Mouse (Mus musculus) splenic B cell, adult 2 months (primary cell): ENCODE data around the gene Sav1.

Source experiments
- DNase-seq: peaks from one replicate; pipeline ENCODE4 v3.0.0-alpha.2; 2011; ENCODE audit warnings: low read depth, low spot score
- H3K27me3 ChIP-seq: 2 replicates; pipeline ENCODE4 v1.6.1; 2012; ENCODE audit warnings: mild to moderate bottlenecking, low read length, moderate library complexity, mixed read lengths; ENCODE audit not compliant: control insufficient read depth, poor library complexity, insufficient read depth, severe bottlenecking
- H3K36me3 ChIP-seq: 2 replicates; pipeline ENCODE4 v1.6.1; 2012; ENCODE audit warnings: mild to moderate bottlenecking, low read length, moderate library complexity, mixed read lengths; ENCODE audit not compliant: control insufficient read depth, poor library complexity, insufficient read depth, severe bottlenecking

Sav1 gene

DNA sequence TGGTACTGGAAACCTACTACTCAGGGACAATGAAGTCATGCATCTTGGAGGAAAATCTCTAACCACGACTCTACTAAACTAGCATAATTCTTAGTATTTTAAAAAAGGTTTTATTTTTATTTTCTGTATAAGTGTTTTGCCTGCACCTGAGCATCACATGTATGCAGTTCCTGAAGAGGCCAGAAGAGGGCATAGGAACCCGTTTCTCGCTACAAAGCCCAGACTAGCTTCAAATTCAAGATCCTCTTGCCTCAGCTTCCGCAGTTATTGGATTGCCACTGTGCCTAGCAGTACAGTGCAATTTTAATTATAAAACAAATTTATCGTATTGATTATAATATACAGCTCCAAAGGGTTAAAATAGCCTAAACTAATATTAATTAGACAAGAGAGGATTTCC is 62.8 kb downstream of the Sav1 start:
- no peaks in the 10 kb centered on the region for H3K27me3 ChIP-seq
- DNase-seq, result peak; percentile 82
- no peaks in the 10 kb centered on the region for H3K36me3 ChIP-seq

DNA sequence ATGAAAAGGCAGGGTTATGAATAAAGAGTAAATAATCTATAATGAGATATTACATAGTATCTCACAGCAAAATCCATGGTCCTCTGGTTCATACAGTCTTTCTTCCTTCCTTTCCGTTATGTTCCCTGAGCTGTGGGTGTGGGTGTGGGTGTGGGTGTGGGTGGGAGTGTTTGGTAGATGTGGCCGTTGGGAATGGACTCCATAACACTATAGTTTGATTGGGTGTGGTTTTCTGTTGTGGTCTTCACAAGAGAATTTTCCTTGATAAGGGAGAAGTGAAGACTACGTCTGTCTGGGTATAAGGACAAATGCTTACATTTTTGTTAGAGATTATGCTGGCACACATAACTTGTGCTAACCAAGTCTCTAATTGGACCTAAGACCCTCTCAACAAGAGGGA is 63.2 kb downstream of the Sav1 start:
- DNase-seq, result no peak
- no peaks in the 10 kb centered on the region for H3K36me3 ChIP-seq

DNA sequence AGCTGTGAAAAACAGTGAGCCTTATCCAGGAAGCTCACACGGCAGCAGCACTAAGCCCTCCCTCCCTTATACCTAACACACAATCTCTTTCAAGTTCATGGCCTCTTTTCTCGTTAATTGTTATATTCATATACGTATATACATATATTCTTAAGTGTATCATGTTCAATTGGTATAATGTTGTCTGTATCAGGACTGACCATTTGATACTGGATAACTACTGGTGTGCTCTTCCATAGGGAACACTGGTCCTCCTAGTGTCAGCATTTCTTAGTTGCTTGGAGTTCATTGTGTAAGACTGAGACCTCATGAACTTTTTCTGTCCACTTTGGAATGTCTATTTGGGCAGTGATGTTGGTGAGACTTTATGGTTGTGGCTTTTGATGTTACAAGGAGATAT is 63.7 kb downstream of the Sav1 start:
- H3K27me3 ChIP-seq, result no peaks in the 10 kb centered on the region
- no peaks in the 10 kb centered on the region for H3K36me3 ChIP-seq
- DNase-seq, result no peak

More for the DNA sequence above, 63.2 kb downstream of the Sav1 start:
- no peaks in the 10 kb centered on the region for H3K27me3 ChIP-seq

DNA sequence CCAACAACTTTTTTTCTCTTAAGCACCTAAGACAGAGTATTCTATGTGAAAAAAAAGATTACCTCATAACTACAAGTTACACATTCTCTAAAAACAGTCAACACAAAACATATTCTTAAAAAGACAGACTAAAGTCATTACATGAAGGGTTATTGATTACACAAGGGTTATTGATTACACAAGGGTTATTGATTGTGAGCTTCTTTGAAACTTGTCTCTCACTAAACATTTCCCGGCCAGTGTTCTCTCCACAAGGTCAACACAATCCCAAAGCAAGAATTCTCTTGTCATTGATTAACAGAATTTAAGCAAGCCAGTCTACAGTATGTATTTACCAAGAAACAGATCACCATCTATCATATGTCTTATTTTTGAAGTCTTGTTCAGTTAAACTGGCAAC is 64.7 kb downstream of the Sav1 start:
- Histone ChIP-seq H3K27me3 (no peaks in the 10 kb centered on the region), H3K36me3 (no peaks in the 10 kb centered on the region)
- DNase-seq, result no peak

DNA sequence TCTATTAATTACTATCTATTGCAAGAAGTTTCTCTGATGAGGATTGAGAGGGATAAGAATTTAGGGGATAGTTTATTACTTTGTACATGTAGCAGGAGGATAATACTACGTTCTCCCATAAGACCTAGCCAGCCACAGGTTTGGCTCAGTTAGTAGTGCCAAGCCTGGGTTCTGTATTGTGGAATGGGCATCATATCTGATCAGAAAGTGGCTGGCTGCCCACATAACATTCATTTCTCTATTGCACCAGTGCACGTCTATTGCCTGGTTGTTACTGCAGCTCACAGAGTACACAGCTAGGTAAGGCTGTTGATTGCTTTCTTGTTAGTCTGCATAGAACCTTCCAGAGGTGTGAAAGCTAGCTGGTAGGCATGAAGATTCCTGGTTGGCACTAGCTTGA is 68.9 kb downstream of the Sav1 start:
- no peak for DNase-seq
- Histone ChIP-seq H3K36me3 (no peaks in the 10 kb centered on the region), H3K27me3 (no peaks in the 10 kb centered on the region)
